Mouse (Mus musculus): Measurements from ENCODE around the gene Nckipsd. TPM values are rescaled to one million over a fixed set of nuclear protein-coding genes. Genes with fewer than 3 reads are reported as not detected.

The Nckipsd gene
- polyA plus RNA-seq, 1 experiment: 5.9 TPM

DNA sequence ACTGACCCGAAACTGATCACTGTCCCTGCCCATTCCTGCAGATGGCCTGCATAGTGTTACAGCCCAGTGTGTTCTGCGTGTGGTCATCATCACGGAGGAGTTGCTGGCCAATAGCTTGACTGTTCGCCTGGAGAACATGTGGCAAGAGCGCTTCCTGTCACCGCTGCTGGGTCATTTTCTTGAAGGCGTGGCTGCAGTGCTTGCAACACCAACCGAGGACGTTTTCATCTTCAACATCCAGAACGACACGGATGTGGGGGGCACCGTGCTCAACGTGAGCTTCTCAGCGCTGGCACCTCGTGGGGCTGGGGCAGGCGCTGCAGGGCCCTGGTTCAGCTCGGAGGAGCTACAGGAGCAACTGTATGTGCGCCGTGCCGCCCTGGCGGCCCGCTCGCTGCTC, 23.5 kb downstream of the Nckipsd start:
- Histone ChIP-seq H3K36me3 (ENCODE audit: control insufficient read depth, insufficient read depth) (no peaks in the 10 kb centered on the region), H3K27me3 (ENCODE audit: control insufficient read depth, insufficient read depth, insufficient read length) (peaks cover 79% of the 10 kb centered on the region), H3K4me3 (peak overlapping the region; percentile 4), H3ac (ENCODE audit: control insufficient read depth, insufficient read length) (peak overlapping the region; percentile 23), H3K4me2 (ENCODE audit: low read depth) (peak overlapping the region; percentile 98), H3K79me2 (ENCODE audit: control insufficient read depth, insufficient read depth) (no peaks in the 10 kb centered on the region)
- no peak for TF ChIP-seq MYOG (IDR thresholded peaks at IDR 0.05; ENCODE audit: control insufficient read depth in 1 of 3, insufficient read depth in 1 of 3, insufficient read length in 2 of 3, low read depth in 2 of 3)
- no peak for TF ChIP-seq MAX (IDR thresholded peaks at IDR 0.05; ENCODE audit: low read depth)
- TF ChIP-seq USF1 (IDR thresholded peaks at IDR 0.05; ENCODE audit: low read depth): no peak
- TF ChIP-seq REST (IDR thresholded peaks at IDR 0.05; ENCODE audit: insufficient read depth, insufficient read length): no peak
- TF ChIP-seq POLR2AphosphoS2 (IDR thresholded peaks at IDR 0.05; ENCODE audit: insufficient read length, low read depth): no peak
- no peak for TF ChIP-seq E2F4 (IDR thresholded peaks at IDR 0.05; ENCODE audit: insufficient read depth)
- TF ChIP-seq TCF12 (IDR thresholded peaks at IDR 0.05; ENCODE audit: insufficient read depth, poor library complexity, severe bottlenecking): no peak
- TF ChIP-seq MYOD1 (IDR thresholded peaks at IDR 0.05; ENCODE audit: control insufficient read depth in 1 of 3, insufficient read length in 2 of 3, low read depth in 2 of 3): no peak
- TF ChIP-seq TCF3 (IDR thresholded peaks at IDR 0.05; ENCODE audit: insufficient read length, low read depth): no peak

DNA sequence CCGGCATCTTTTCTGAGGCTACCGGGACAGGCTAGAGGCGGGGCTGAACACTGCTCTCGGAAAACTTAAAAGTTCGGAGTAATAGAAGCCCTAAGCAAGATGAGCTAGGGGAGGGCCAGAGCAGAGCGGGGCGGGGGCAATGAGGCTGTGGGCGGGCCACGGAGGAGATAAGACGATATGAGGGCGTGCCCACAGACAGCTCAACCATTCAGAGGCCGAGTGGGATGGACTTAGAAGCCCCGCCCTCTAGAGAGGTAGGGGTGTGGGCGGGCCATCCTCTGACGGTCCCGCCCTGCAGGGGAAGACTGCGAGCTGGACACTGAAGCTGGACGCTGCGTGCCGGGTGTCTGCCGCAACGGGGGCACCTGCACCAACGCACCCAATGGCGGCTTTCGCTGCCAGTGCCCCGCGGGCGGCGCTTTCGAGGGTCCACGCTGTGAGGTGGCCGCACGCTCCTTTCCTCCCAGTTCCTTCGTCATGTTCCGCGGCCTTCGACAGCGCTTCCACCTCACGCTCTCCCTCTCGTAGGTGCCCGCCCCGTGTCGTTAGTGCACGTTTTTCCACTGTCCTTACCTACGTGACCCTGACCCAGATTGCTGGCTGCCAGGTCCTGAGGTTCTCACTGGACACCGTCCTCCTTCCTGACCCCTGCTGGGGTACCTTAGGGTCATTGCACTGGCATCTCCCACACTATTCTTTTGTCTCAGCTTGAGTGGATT, 24.4 kb downstream of the Nckipsd start:
- H3K27me3 ChIP-seq (ENCODE audit: control insufficient read depth, insufficient read depth, insufficient read length): peaks cover 73% of the 10 kb centered on the region
- no peak for TF ChIP-seq MYOG (IDR thresholded peaks at IDR 0.05; ENCODE audit: control insufficient read depth in 1 of 3, insufficient read depth in 1 of 3, insufficient read length in 2 of 3, low read depth in 2 of 3)

DNA sequence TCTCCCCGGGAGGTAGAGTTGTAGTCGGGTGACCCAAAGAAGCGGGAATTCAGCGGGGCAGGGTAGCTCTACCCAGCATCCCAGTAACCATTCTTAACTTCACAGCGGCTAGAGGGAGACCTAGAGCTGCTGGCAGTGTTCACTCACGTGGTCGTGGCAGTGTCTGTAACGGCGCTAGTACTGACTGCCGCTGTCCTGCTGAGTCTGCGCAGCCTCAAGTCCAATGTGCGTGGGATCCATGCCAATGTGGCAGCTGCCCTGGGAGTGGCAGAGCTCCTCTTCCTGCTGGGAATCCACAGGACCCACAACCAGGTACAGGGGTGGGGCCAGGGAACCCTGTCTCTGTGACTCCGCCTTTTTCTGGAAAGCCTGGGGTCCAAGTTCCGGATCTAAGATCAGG, 34.8 kb downstream of the Nckipsd start:
- Histone ChIP-seq H3K79me2 (ENCODE audit: control insufficient read depth, insufficient read depth) (no peaks in the 10 kb centered on the region), H3K4me3 (no peak overlapping the region), H3K4me2 (ENCODE audit: low read depth) (no peak overlapping the region), H3K27me3 (ENCODE audit: control insufficient read depth, insufficient read depth, insufficient read length) (peaks cover 19% of the 10 kb centered on the region), H3K36me3 (ENCODE audit: control insufficient read depth, insufficient read depth) (no peaks in the 10 kb centered on the region), H3ac (ENCODE audit: control insufficient read depth, insufficient read length) (no peak overlapping the region)
- TF ChIP-seq USF1 (IDR thresholded peaks at IDR 0.05; ENCODE audit: low read depth): no peak
- TF ChIP-seq MYOD1 (IDR thresholded peaks at IDR 0.05; ENCODE audit: control insufficient read depth in 1 of 3, insufficient read length in 2 of 3, low read depth in 2 of 3): peak in 2 of 3 experiments; percentile 57 to 86
- no peak for TF ChIP-seq MAX (IDR thresholded peaks at IDR 0.05; ENCODE audit: low read depth)
- peak; percentile 30 to 86 (median 67) for TF ChIP-seq MYOG (IDR thresholded peaks at IDR 0.05; ENCODE audit: control insufficient read depth in 1 of 3, insufficient read depth in 1 of 3, insufficient read length in 2 of 3, low read depth in 2 of 3)

More for the DNA sequence above, 24.4 kb downstream of the Nckipsd start:
- peak overlapping the region; percentile 98 for H3K4me2 ChIP-seq (ENCODE audit: low read depth)
- no peaks in the 10 kb centered on the region for H3K36me3 ChIP-seq (ENCODE audit: control insufficient read depth, insufficient read depth)
- H3K4me3 ChIP-seq: peak overlapping the region; percentile 4
- H3ac ChIP-seq (ENCODE audit: control insufficient read depth, insufficient read length): peak overlapping the region; percentile 23
- H3K79me2 ChIP-seq (ENCODE audit: control insufficient read depth, insufficient read depth): no peaks in the 10 kb centered on the region

DNA sequence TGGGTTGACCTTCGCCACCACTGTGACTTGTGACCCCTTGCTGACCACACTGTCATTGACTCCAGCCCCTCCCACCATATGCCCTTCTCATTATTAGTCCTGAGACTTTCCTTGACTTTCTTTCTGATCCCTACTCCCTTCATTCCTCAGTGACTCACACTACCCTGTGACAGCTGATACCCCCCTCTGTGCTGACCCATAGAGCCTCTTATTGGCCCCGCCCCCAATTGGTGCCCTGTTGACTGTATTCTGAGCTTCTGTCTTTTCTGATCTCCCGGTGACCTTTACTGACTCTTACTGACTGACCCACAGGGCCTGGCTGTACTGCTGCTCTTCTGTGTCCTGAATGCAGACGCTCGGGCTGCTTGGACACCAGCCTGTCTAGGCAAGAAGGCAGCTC, 37.2 kb downstream of the Nckipsd start:
- TF ChIP-seq CEBPB (IDR thresholded peaks at IDR 0.05; ENCODE audit: insufficient read depth, poor library complexity, severe bottlenecking): no peak
- TF ChIP-seq TCF12 (IDR thresholded peaks at IDR 0.05; ENCODE audit: insufficient read depth, poor library complexity, severe bottlenecking): no peak
- TF ChIP-seq MYOD1 (IDR thresholded peaks at IDR 0.05; ENCODE audit: control insufficient read depth in 1 of 3, insufficient read length in 2 of 3, low read depth in 2 of 3): peak in 1 of 3 experiments; percentile 30
- peak in 1 of 3 experiments; percentile 38 for TF ChIP-seq MYOG (IDR thresholded peaks at IDR 0.05; ENCODE audit: control insufficient read depth in 1 of 3, insufficient read depth in 1 of 3, insufficient read length in 2 of 3, low read depth in 2 of 3)
- TF ChIP-seq POLR2AphosphoS2 (IDR thresholded peaks at IDR 0.05; ENCODE audit: insufficient read length, low read depth): no peak
- no peak for TF ChIP-seq SRF (IDR thresholded peaks at IDR 0.05; ENCODE audit: control insufficient read depth, insufficient read length, low read depth)
- Histone ChIP-seq H3K36me3 (ENCODE audit: control insufficient read depth, insufficient read depth) (no peaks in the 10 kb centered on the region), H3K4me3 (no peak overlapping the region), H3K79me2 (ENCODE audit: control insufficient read depth, insufficient read depth) (no peaks in the 10 kb centered on the region), H3ac (ENCODE audit: control insufficient read depth, insufficient read length) (no peak overlapping the region), H3K4me2 (ENCODE audit: low read depth) (peak overlapping the region; percentile 44), H3K27me3 (ENCODE audit: control insufficient read depth, insufficient read depth, insufficient read length) (peaks cover 24% of the 10 kb centered on the region)

DNA sequence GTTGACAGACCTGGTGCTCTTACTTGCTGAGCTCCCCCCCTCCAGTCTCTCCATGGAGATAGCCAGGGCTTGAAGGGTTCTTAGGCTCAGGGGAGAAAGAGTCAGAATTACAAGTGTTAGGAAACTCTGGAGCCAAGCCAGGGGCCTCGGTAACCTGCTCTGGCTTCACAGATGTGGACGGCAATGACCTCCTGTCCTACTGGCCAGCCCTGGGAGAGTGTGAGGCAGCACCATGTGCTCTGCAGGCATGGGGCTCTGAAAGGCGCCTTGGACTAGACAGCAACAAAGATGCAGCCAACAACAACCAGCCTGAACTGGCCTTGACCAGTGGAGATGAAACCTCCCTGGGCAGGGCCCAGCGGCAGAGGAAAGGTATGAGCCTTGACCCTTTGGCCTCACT, 39.2 kb downstream of the Nckipsd start:
- TF ChIP-seq POLR2AphosphoS2 (IDR thresholded peaks at IDR 0.05; ENCODE audit: insufficient read length, low read depth) (no peak), MYOD1 (IDR thresholded peaks at IDR 0.05; ENCODE audit: control insufficient read depth in 1 of 3, insufficient read length in 2 of 3, low read depth in 2 of 3) (no peak), E2F4 (IDR thresholded peaks at IDR 0.05; ENCODE audit: insufficient read depth) (no peak), TCF3 (IDR thresholded peaks at IDR 0.05; ENCODE audit: insufficient read length, low read depth) (no peak), MYOG (IDR thresholded peaks at IDR 0.05; ENCODE audit: control insufficient read depth in 1 of 3, insufficient read depth in 1 of 3, insufficient read length in 2 of 3, low read depth in 2 of 3) (no peak), USF1 (IDR thresholded peaks at IDR 0.05; ENCODE audit: low read depth) (no peak), SRF (IDR thresholded peaks at IDR 0.05; ENCODE audit: control insufficient read depth, insufficient read length, low read depth) (no peak), TCF12 (IDR thresholded peaks at IDR 0.05; ENCODE audit: insufficient read depth, poor library complexity, severe bottlenecking) (no peak), POLR2A (IDR thresholded peaks at IDR 0.05; ENCODE audit: insufficient read length, low read depth) (no peak), REST (IDR thresholded peaks at IDR 0.05; ENCODE audit: insufficient read depth, insufficient read length) (no peak), CEBPB (IDR thresholded peaks at IDR 0.05; ENCODE audit: insufficient read depth, poor library complexity, severe bottlenecking) (no peak), MAX (IDR thresholded peaks at IDR 0.05; ENCODE audit: low read depth) (no peak)
- Histone ChIP-seq H3K4me2 (ENCODE audit: low read depth) (no peak overlapping the region), H3K27me3 (ENCODE audit: control insufficient read depth, insufficient read depth, insufficient read length) (peaks cover 9% of the 10 kb centered on the region), H3ac (ENCODE audit: control insufficient read depth, insufficient read length) (no peak overlapping the region), H3K36me3 (ENCODE audit: control insufficient read depth, insufficient read depth) (no peaks in the 10 kb centered on the region), H3K79me2 (ENCODE audit: control insufficient read depth, insufficient read depth) (no peaks in the 10 kb centered on the region), H3K4me3 (no peak overlapping the region)
